Mouse (Mus musculus): ENCODE results near the gene Gstm4.
A peak's percentile ranks its signal among the peaks of the same experiment; 100 is the strongest.
"Not testable (repeated sequence)": the region's sequence is repeated elsewhere in the genome, so short reads cannot be mapped to it uniquely, and the experiment has no call there.

The Gstm4 gene

DNA sequence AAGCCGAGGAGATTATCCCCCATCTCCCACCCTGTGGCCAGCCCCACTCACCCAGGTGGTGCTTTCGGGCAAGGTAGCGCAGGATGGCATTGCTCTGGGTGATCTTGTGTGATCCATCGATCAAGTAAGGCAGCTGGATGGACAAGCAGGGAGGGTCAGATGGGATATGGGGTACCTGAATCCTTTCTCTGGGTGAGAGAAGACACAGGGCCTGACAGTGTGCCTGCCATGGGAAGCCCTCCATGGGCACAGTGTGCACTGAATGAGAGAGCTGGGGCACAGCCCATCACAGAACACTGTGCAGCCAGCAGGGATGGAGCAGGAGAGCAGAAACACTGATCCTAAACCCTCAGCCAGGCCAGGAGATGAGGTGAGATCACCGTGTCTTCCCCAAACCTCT lies 28.2 kb downstream of the Gstm4 start:
- DNase-seq (ENCODE audit: low spot score), result not testable (repeated sequence)

- no peak for DNase-seq (ENCODE audit: low spot score)
Measured at GRCm38 (mm10) chr3:108014974-108015346, 29.7 kb downstream of the Gstm4 start.

- no peak for DNase-seq (ENCODE audit: low spot score)
Measured at GRCm38 (mm10) chr3:108014098-108014973, 30.4 kb downstream of the Gstm4 start.

- DNase-seq (ENCODE audit: low spot score), result peak; percentile 86
Measured at GRCm38 (mm10) chr3:108013331-108013871, 31.3 kb downstream of the Gstm4 start.

GRCm38 (mm10) chr3:108011558-108011957 lies 33.1 kb downstream of the Gstm4 start:
- DNase-seq (ENCODE audit: low spot score), result no peak

- no peak for DNase-seq (ENCODE audit: low spot score)
Measured at GRCm38 (mm10) chr3:108010286-108010685, 34.4 kb downstream of the Gstm4 start.

DNA sequence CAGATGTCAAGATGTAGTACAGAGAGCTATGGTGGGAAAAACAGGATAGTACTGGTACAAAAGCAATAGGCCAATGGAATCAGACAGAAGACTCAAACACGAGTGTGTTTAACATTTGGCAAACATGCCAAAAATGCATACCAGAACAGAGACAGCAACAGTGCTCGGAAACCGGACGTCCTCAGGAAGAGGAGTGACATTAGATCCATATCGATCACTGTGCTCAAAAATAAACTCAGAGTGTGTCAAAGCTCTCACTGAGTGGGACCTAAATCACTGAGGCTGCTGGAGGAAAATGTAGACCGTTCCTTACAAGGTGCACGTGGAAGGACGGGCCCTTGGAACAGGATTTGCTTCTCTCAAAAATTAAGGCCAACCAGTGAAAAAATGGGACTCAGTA lies 42.7 kb downstream of the Gstm4 start:
- peak; percentile 71 for DNase-seq (ENCODE audit: low spot score)

DNA sequence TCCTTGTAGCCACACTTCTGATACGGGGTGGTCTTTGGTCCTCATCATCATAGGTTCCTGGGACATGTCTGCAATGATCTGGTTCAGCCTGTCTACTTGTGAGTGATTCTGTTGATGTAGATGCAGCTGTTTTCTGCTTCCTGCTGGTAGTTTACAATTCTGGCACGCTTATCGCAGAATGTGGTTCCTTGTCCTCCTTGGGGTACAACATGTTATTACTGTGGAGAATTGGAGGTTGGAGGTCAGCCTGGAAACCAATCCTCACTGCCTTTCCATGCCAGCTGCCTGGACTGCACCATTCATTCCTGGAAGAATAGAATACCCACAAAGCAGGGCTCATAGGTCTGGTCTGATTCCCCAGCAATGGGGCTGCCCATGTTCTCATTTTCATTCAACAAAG lies 45.2 kb downstream of the Gstm4 start:
- no peak for DNase-seq (ENCODE audit: low spot score)

DNA sequence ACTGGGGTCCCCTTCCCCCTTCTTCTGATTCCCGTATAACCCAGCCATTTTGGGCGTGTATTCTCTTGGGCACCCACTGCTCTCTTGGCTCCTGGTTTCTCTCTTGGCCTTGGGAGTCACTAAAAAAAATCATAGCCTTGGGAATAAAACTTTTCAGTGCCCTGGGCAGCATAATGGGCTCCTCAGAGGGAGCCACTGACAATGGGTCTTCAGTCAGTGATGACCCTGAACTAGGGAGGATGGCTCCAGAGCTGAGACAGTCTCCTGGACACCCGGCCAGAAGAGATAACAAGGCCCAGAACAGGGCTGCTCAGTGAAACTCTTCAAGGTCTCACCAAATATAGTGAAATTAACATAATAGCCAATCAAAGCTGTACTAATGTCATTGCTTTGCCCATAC lies 46.1 kb downstream of the Gstm4 start:
- DNase-seq (ENCODE audit: low spot score), result no peak

- no peak for DNase-seq (ENCODE audit: low spot score)
Measured at GRCm38 (mm10) chr3:107996576-107996975, 48.1 kb downstream of the Gstm4 start.

- DNase-seq (ENCODE audit: low spot score), result not testable (repeated sequence)
Measured at GRCm38 (mm10) chr3:107995974-107996373, 48.7 kb downstream of the Gstm4 start.

Data from lung, postnatal 25 days (tissue).